Mouse (Mus musculus): ENCODE results near the gene Frmd4a. TPM values are rescaled to one million over a fixed set of nuclear protein-coding genes. Genes with fewer than 3 reads are reported as not detected.
"Not testable (repeated sequence)": the region's sequence is repeated elsewhere in the genome, so short reads cannot be mapped to it uniquely, and the experiment has no call there.

The Frmd4a gene
- polyA plus RNA-seq, 1 experiment from 2014 or later, result 59.6 TPM

- H3K9ac ChIP-seq, result no peak overlapping the region
- H3K4me3 ChIP-seq, result no peak overlapping the region
- no peaks in the 10 kb centered on the region for H3K9me3 ChIP-seq
- H3K4me1 ChIP-seq (replicated peaks), result peaks cover 32% of the 10 kb centered on the region
- H3K36me3 ChIP-seq, result peaks cover 35% of the 10 kb centered on the region
- no peak overlapping the region for H3K4me2 ChIP-seq
- H3K27ac ChIP-seq, result peak overlapping the region; percentile 60; the same call in 1 of the 2 replicates
- ATAC-seq (ENCODE audit: low FRiP score), result peak; percentile 50
- no peaks in the 10 kb centered on the region for H3K27me3 ChIP-seq
- 42% methylated on average over 2 of the region's 2 CpGs for WGBS
Observed at GRCm38 (mm10) chr2:4551866-4552265, 534.3 kb downstream of the Frmd4a start.

GRCm38 (mm10) chr2:4552486-4552885 lies 535.0 kb downstream of the Frmd4a start:
- ATAC-seq (ENCODE audit: low FRiP score), result no peak
- Histone ChIP-seq H3K9ac (no peak overlapping the region), H3K4me2 (no peak overlapping the region), H3K4me3 (no peak overlapping the region), H3K9me3 (no peaks in the 10 kb centered on the region), H3K4me1 (replicated peaks) (peaks cover 38% of the 10 kb centered on the region), H3K27ac (0 out of 2 replicates have a peak overlapping the region, but pooled peaks have one; percentile 60), H3K36me3 (peaks cover 31% of the 10 kb centered on the region), H3K27me3 (no peaks in the 10 kb centered on the region)
- 90% methylated on average over 4 of the region's 4 CpGs for WGBS

- no peak for ATAC-seq (ENCODE audit: low FRiP score)
- Histone ChIP-seq H3K27ac (peak overlapping the region; percentile 78; the same call in 1 of the 2 replicates), H3K4me1 (replicated peaks) (peaks cover 64% of the 10 kb centered on the region), H3K27me3 (no peaks in the 10 kb centered on the region), H3K9ac (no peak overlapping the region), H3K36me3 (peaks cover 16% of the 10 kb centered on the region), H3K4me3 (no peak overlapping the region), H3K4me2 (no peak overlapping the region), H3K9me3 (no peaks in the 10 kb centered on the region)
- WGBS, result 46% methylated on average over 7 of the region's 7 CpGs
Observed at GRCm38 (mm10) chr2:4555221-4555631, 537.7 kb downstream of the Frmd4a start.

- WGBS, result 20% methylated on average over 10 of the region's 10 CpGs
- Histone ChIP-seq H3K9me3 (no peaks in the 10 kb centered on the region), H3K27ac (peak overlapping the region; percentile 78), H3K27me3 (no peaks in the 10 kb centered on the region), H3K4me2 (0 out of 2 replicates have a peak overlapping the region, but pooled peaks have one; percentile 19), H3K4me3 (no peak overlapping the region), H3K36me3 (peaks cover 7% of the 10 kb centered on the region), H3K4me1 (replicated peaks) (peaks cover 71% of the 10 kb centered on the region), H3K9ac (no peak overlapping the region)
- no peak for ATAC-seq (ENCODE audit: low FRiP score)
Observed at GRCm38 (mm10) chr2:4556188-4556587, 538.7 kb downstream of the Frmd4a start.

- no peak overlapping the region for H3K4me2 ChIP-seq
- H3K27me3 ChIP-seq, result no peaks in the 10 kb centered on the region
- 0 out of 2 replicates have a peak overlapping the region, but pooled peaks have one; percentile 52 for H3K27ac ChIP-seq
- 40% methylated on average over 4 of the region's 4 CpGs for WGBS
- H3K4me3 ChIP-seq, result no peak overlapping the region
- H3K9ac ChIP-seq, result no peak overlapping the region
- no peak for ATAC-seq (ENCODE audit: low FRiP score)
- no peaks in the 10 kb centered on the region for H3K9me3 ChIP-seq
- H3K4me1 ChIP-seq (replicated peaks), result peaks cover 69% of the 10 kb centered on the region
- H3K36me3 ChIP-seq, result no peaks in the 10 kb centered on the region
Observed at GRCm38 (mm10) chr2:4557028-4557427, 539.5 kb downstream of the Frmd4a start.

GRCm38 (mm10) chr2:4557466-4557865 lies 539.9 kb downstream of the Frmd4a start:
- 0 out of 2 replicates have a peak overlapping the region, but pooled peaks have one; percentile 8 for H3K27ac ChIP-seq
- no peaks in the 10 kb centered on the region for H3K9me3 ChIP-seq
- no peak for ATAC-seq (ENCODE audit: low FRiP score)
- no peak overlapping the region for H3K4me2 ChIP-seq
- H3K4me1 ChIP-seq (replicated peaks), result peaks cover 72% of the 10 kb centered on the region
- no peak overlapping the region for H3K9ac ChIP-seq
- 33% methylated on average over 4 of the region's 4 CpGs for WGBS
- H3K4me3 ChIP-seq, result no peak overlapping the region
- H3K36me3 ChIP-seq, result no peaks in the 10 kb centered on the region
- no peaks in the 10 kb centered on the region for H3K27me3 ChIP-seq

- peak overlapping the region; percentile 90 for H3K27ac ChIP-seq
- peaks cover 79% of the 10 kb centered on the region for H3K4me1 ChIP-seq (replicated peaks)
- peak overlapping the region; percentile 70 for H3K4me2 ChIP-seq
- no peaks in the 10 kb centered on the region for H3K36me3 ChIP-seq
- peak overlapping the region; percentile 74 for H3K9ac ChIP-seq
- 14% methylated on average over 8 of the region's 8 CpGs for WGBS
- ATAC-seq (ENCODE audit: low FRiP score), result no peak
- peak overlapping the region; percentile 41 for H3K4me3 ChIP-seq
- no peaks in the 10 kb centered on the region for H3K9me3 ChIP-seq
- no peaks in the 10 kb centered on the region for H3K27me3 ChIP-seq
Observed at GRCm38 (mm10) chr2:4558651-4559203, 541.2 kb downstream of the Frmd4a start.

- peak overlapping the region; percentile 41 for H3K4me3 ChIP-seq
- no peaks in the 10 kb centered on the region for H3K27me3 ChIP-seq
- peak overlapping the region; percentile 70 for H3K4me2 ChIP-seq
- 0 out of 2 replicates have a peak, but pooled peaks cover 3% of the 10 kb centered on the region for H3K36me3 ChIP-seq
- H3K27ac ChIP-seq, result peak overlapping the region; percentile 90
- peak; percentile 83 for ATAC-seq (ENCODE audit: low FRiP score)
- H3K9ac ChIP-seq, result peak overlapping the region; percentile 74
- H3K4me1 ChIP-seq (replicated peaks), result peaks cover 79% of the 10 kb centered on the region
- WGBS, result under 1% methylated on average over 27 of the region's 27 CpGs
- no peaks in the 10 kb centered on the region for H3K9me3 ChIP-seq
Observed at GRCm38 (mm10) chr2:4559211-4559882, 541.8 kb downstream of the Frmd4a start.

GRCm38 (mm10) chr2:4559883-4560247 lies 542.3 kb downstream of the Frmd4a start:
- Histone ChIP-seq H3K27me3 (no peaks in the 10 kb centered on the region), H3K27ac (peak overlapping the region; percentile 90), H3K36me3 (peaks cover 3% of the 10 kb centered on the region; the same call in 1 of the 2 replicates), H3K9me3 (no peaks in the 10 kb centered on the region), H3K4me3 (peak overlapping the region; percentile 41), H3K4me1 (replicated peaks) (peaks cover 78% of the 10 kb centered on the region), H3K4me2 (peak overlapping the region; percentile 70), H3K9ac (peak overlapping the region; percentile 74)
- ATAC-seq (ENCODE audit: low FRiP score), result no peak
- 1% methylated on average over 8 of the region's 8 CpGs for WGBS

- Histone ChIP-seq H3K9ac (peak overlapping the region; percentile 74), H3K4me1 (replicated peaks) (peaks cover 72% of the 10 kb centered on the region), H3K4me3 (peak overlapping the region; percentile 41), H3K4me2 (peak overlapping the region; percentile 70)
- not testable (repeated sequence) for H3K27me3 ChIP-seq; H3K36me3 ChIP-seq; ATAC-seq (ENCODE audit: low FRiP score); H3K9me3 ChIP-seq; H3K27ac ChIP-seq
- 14% methylated on average over 2 of the region's 2 CpGs for WGBS
Observed at GRCm38 (mm10) chr2:4560516-4560915, 543.0 kb downstream of the Frmd4a start.

GRCm38 (mm10) chr2:4561196-4561595 lies 543.7 kb downstream of the Frmd4a start:
- 44% methylated on average over 5 of the region's 5 CpGs for WGBS
- Histone ChIP-seq H3K27me3 (no peaks in the 10 kb centered on the region), H3K4me2 (peak overlapping the region; percentile 70), H3K4me3 (peak overlapping the region; percentile 41), H3K4me1 (replicated peaks) (peaks cover 65% of the 10 kb centered on the region), H3K9ac (peak overlapping the region; percentile 74), H3K27ac (peak overlapping the region; percentile 67), H3K36me3 (peaks cover 13% of the 10 kb centered on the region), H3K9me3 (no peaks in the 10 kb centered on the region)
- no peak for ATAC-seq (ENCODE audit: low FRiP score)

- Histone ChIP-seq H3K4me1 (replicated peaks) (peaks cover 53% of the 10 kb centered on the region), H3K9ac (no peak overlapping the region), H3K4me3 (0 out of 2 replicates have a peak overlapping the region, but pooled peaks have one; percentile 0), H3K4me2 (peak overlapping the region; percentile 70), H3K27ac (no peak overlapping the region), H3K36me3 (peaks cover 24% of the 10 kb centered on the region), H3K9me3 (no peaks in the 10 kb centered on the region), H3K27me3 (no peaks in the 10 kb centered on the region)
- ATAC-seq (ENCODE audit: low FRiP score), result no peak
- 80% methylated on average over 3 of the region's 3 CpGs for WGBS
Observed at GRCm38 (mm10) chr2:4562373-4562772, 544.9 kb downstream of the Frmd4a start.

Data from hindbrain, embryonic 13.5 days (tissue).